Mouse (Mus musculus) thymus, adult 18-20 months (tissue): ENCODE measurements around the gene Igfbp2.

Source experiments
- DNase-seq, 2 experiments: peaks; one replicate each; pipeline ENCODE4 v3.0.0; 2022; ENCODE audit warnings: mixed read lengths in 2 of 2

The Igfbp2 gene

DNA sequence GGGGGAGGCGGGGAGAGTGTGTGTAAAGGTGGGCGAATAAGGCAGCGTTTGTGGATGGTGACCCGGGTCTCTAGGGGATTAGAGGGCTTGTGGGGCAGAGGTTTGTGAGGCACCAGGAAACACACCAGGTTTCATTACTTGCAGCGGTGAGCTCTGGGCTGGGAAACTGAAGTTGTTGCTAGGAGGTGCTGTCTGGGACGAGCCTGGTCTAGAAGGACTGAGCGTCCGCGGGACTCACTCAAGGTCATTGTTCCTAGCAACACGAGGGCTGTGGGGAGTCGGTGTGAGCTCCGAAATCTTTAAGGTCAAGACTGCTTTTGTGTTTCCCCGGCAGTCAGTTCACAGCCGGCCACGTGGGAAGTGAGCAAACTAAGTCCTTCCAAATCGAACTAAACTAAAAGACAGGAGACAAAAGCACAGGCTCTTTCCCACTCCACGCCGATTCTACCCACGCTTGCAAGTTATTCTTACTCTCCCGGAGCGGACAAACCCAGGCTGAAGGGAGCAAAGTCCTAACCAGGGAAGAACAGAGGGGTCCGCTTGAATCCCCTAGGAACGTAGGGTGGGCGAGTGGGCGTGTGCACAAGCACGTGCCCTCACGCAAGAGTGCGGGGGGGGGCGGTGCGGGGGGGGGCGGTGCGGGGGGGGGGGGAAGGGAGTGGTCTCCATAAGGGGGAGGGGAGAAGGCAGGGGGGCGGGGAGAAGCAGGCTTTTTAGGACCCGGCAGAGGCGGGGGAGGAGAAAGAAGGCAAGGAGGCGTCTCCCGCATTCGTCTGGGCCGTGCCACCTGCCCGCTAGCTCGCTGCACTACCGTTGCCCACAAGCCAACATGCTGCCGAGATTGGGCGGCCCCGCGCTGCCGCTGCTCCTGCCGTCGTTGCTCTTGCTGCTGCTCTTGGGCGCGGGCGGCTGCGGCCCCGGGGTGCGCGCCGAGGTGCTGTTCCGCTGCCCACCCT, at the start of gene Igfbp2:
TSS of gene Igfbp2 (plus strand) at position 753 of the 956 bp plus-strand sequence.
- DNase-seq, result no peak

DNA sequence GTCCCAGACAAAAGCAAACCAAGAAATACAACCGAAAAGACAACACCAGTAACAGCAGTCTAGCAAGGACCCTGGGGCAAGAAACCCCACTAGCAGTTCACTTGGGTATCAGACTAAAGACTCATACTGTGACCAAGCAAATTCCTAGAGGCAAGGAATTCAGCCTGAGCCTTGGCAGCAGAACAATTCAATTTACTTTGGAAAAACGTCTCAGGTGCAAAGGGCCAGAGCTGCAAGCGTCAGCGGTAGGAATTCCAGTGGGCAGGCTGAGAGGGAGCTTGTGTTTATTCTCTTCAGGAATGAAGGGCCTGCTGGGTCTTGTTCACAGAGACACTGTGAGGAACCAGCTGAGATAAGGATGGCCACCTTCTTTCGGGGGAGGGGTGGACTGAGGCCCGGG, 45.5 kb upstream of the Igfbp2 start:
- no peak for DNase-seq

DNA sequence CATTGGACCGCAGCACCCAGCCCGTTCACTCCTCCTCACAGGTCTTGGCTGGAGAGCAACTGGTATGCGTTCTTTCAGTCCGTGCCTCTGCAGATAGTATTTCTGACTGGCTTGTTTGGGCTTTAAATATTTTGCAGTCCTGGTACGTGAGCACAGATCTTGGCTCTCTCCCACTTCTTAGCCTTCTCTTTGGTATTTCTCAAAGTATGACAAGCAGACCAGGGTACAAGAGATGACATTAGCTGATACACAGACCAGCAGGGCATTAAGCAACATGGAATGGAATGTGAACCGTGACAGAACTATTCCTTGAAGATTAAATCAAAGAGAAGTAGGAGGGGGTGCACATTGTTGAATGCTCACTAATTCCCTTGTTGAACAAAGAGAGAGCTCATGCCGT, 43.6 kb upstream of the Igfbp2 start:
- no peak for DNase-seq

DNA sequence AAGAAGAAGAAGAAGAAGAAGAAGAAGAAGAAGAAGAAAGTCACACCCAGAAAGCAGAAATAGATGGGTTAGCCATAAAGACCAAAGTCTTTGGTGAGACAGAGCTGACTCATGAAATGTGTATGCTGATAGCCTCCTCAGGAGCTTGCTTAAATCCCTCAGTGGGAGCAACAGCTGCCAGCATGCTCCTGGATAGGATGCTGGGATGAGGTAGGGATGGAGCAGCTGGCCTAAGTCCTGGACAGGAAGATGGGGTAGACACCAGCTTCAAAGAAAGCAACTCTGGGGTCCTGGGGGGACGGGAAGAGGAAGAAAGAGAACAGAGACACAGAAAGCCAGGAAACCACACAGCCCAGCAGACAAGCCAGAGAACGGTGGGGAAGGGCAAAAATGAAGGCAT, 41.0 kb upstream of the Igfbp2 start:
- no peak for DNase-seq

DNA sequence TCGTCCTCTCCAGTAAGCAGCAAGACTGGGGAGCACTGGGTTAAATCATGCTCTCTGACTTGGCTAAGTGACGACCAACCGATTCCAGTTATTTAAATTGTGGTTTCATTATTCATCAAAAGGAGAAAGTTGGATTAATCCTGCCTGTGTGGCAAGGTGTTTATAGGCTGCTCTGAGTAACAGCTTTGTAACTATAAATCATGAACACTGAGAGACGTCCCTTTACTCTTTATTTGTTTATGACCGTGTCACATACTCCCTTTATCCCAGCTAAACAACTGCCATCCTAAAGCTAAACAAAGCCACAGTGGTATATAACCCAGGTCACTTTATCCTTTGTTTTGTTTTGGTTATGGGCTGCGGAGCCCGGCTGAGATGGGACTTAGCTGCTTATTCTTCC, 40.3 kb upstream of the Igfbp2 start:
- DNase-seq, result no peak

DNA sequence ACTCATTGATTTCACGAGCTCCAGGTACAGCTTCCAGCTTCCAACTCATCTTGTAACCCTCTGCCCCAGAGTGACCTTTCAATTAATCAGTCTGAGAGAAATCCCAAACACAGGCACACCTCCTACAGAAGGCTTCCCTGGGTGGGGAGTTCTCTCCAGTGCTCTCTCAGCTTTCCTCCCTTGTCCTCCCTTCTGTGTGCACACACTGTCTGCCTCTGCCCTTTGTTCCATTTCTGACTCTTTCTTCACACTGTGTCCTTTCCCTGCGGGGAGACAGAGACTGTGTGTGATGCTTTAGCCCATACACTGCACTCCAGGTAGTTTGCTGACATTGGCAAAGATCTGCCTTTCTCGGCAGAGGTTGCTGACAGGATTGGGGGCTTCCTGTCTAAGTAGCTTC, 33.6 kb upstream of the Igfbp2 start:
- DNase-seq, result no peak

DNA sequence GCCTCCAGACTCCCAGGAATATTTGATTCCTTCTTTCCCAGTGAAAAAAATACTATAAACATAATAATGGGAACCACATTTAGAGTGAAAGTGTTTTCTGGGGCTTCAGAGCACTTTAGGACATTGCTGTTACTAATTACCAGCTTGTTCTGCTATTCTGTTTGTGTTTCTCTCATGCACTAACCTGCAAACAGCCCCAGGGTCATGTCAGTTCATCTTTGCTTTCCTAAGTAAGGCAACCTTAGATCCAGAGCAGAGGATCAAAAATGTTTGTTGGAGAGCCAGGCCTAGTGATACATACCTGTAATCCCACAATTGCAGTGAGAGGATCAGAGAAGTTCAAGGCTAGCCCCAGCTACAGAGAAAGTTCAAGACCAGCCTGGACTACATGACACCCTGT, 32.6 kb upstream of the Igfbp2 start:
- no peak for DNase-seq

DNA sequence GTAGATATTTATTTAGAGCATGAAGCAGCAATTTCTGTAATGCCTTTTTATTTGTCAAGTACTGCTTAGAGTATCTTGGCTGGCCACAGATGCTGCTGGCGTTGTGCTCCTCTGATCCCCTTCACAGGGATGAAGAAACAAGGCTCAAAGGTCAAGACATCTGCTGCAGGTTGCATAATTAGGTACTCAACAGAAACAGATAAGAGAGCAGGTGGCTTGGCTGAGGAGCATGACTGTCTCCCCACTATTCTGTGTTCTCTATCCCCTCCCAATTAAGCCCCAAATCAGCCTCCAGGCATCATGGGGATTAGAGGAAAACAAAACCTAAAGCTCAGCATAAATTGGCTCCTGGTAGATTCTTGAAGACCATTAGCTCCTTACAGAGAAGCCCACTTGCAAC, 32.0 kb upstream of the Igfbp2 start:
- DNase-seq, result no peak

DNA sequence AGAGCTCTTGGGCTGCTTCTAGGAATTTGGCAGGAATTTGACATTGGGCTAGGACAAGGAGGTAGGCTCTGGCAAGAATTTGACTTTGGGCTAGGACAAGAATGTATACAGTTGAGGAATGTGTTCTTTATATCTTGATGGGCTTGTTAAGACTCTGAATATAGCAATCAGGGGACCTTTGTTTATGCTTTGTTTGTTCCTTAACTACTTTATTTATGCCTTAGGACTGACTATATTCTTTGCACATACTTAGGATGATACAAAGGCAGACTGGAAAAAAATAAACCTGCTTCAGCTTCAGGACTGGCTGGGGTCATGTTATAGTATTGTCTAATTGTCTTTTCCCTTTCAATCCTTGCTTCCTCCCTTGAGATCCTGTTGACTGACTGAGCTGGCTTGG, 31.1 kb upstream of the Igfbp2 start:
- no peak for DNase-seq

DNA sequence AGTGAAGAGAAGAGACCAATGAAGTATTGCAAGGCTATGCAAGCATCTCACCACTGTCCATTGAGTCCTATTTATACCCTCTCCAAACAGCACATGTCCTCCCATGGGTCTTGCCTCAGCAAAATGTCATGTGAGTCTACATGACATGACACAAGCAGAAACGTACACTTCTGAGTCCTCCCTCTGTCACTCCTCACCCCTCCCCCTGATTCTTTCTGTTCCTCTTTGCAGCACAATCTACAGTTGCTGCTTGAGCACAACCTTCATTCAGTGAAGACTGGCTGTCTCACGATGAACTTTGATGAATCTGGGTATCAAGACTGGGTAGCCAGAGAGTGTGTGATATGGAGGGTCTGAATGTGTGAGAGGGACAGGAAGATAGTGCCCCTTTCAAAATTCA, 28.2 kb upstream of the Igfbp2 start:
- DNase-seq, result no peak

DNA sequence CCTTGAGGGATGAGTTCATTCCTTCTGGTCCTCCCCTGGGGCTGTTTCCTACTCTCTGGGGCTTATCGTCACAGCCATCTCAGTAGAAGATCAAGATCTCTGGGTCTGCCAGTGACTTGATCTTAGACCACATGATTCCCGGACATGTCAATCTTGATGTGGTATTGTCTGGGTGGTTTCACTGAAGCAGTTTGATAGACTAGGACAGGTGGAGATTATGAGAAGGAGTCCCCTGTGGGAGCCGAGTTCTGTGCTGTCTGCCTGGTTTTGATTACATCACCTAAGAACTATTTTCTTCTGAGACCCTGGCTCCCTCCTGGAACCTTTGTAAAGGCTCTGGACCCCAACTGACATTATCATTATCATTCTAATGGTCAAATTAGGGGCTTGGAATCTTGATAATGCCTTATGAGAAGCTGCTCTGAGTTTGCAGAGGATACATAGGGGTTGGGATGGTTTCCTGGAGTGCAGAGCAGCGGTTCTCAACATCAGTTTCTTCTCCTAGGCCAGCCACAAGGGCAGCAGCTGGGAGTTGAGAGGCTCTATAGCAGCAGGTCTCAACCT, 27.1 kb upstream of the Igfbp2 start:
- DNase-seq, result no peak

DNA sequence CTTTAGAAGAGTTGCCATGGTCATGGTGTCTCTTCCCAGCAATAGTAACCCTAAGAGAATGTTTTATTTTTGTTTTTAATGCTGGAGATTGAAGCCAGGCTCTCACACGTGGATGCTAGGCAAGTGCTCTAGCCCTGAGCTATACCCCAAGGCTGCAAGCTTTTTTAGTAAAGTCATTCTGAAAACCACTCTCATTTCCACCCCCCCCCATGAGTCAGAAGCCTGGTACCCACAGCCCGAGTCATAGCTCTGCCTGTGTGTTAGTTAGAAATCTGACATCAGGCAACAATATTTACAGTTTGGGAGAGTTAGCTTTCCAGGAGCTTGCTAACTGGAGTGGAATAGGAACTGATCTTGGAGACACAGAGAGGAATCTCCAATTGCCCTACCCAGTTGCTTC, 25.9 kb upstream of the Igfbp2 start:
- no peak for DNase-seq

DNA sequence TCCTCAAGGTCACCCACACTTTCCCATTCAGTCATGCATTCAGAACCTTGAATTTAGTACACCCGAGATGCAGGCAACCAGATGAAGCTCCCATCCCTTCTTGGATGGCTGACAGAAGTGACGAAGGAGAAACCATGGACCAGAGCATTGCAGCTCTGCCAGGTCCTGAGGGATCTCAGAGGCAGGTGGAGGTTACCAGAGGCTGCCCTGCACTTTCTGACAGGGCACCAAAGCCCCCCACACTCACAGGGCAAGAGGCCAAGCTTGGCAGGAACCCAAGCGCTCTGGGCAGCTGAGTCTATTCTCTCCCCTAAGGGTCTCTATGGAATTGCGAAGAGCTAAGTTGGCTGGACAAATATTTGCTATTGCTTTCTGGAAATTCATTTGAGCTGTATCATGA, 20.3 kb upstream of the Igfbp2 start:
- DNase-seq, result no peak

DNA sequence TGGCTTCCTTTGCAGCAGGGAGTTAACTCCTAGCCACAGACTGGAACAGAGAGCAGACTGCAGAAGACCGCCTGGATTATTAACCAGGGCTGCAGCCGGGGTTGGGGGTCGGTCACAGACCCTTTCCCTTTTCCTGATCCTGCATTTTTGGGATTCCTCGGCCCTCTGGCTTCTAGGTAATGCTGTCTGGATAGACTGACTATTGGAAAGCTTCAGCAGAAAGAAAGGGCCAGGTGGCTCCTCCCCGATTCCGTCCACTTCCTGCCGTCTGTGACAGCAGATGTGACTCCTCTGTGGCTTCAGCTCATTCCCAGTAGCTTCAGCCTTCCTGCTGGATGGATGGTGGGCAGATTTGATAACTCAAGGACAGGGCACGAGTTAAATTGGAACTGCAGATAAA, 19.3 kb upstream of the Igfbp2 start:
- no peak for DNase-seq

DNA sequence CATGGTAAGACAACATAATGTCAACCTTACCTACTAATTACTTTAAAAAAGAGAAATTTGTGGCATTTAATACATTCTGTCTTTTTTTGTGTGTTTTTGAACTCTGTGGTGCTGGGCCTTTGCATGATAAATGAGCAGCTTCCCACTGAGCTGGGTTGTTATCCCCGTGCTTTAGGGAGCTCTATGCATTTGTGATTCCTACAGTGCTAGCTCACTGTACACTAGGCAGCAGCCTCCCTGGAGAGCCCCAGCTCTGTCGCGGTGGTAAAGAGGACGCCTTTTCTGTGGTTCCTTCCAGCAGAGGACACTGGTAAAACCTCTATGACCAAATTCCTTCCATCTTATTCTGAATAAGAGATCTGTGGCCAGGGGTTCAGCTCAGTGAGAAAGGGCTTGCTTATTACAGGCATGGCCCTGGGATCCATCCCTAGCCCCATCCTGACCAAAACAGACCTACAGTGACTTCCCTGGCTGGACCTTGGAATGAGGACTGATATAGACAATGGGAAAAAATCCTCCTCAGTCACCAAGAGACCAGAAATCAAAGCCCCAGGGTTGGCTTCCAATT, 18.7 kb upstream of the Igfbp2 start:
- DNase-seq, result no peak

DNA sequence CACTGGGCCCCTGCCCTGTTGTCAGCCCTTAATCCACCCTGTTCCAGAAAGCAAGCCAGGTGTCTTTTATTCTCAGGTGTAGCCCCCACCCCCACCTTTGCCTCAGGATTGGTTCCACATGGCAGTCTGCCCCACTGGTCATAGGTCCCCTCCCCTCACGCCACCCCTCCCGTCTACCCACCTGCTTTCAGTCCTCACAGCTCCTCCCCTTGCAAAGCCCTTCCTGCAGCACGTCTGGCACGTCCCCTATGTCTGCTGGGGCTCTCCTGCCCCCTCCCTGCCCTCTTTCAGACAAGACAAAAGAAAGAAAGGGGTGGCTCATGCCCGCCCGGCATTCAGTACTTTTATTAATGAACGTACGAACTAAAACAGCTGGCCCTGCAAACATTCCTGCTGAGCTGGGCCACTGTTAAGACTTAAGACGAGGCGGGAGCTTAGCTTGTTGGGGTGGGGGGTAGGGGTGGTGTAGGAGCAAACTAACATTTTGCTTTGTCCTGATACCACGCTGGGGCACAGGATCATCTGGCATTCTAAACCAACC, 18.2 kb upstream of the Igfbp2 start:
- DNase-seq, result no peak

DNA sequence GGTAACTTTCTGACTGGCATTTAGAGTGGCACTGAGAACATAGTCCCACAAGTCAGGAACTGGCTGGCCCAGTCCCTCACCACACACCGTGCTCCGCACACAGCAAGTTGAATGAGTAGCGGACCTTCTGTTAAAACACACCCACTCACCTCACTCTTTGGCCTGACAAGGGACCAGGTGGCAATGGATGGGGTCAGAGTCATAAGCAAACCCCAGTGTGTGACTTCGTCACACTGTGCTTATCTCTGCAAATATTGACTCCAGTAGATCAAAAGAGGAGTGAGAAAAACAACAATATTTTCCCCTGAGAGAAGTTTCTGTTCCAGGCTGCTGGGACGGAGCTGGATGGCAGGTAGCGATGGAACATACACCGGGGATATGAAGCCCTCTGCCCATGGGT, 15.0 kb upstream of the Igfbp2 start:
- no peak for DNase-seq

DNA sequence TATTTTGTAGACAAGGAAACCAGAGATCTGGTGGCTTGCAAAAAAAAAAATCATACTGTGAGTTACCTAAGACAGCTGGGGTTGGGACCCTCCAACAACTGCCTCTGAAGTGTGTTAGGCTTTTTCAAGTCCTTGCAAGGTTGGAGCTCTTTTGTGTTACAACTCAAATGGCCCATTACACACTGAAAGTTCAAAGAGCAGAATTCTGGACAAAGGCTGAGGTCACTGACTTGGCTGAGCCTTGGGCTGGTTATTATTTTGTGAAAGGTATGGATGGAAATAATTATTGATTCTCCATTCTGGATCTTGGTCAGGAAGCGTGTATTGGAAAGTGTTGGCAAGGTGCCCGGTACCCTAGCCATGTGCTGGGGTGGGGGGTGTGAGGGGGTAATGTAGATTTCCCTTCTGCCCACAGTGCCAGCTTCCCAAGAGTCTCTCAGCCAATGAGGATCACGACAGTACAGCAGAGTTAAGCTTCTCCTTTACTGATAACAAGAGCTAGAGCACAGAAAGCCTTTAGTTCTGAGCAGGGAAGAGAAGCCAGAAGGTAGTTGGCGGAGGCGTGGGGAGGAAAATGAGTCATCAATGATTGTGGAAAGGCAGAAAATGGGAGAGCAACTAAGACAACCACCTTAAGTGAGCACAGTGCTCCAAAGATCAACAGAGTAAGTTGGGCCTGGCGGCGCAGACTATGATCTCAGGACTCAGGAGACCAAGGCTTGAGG, 14.2 kb upstream of the Igfbp2 start:
- DNase-seq, result no peak

DNA sequence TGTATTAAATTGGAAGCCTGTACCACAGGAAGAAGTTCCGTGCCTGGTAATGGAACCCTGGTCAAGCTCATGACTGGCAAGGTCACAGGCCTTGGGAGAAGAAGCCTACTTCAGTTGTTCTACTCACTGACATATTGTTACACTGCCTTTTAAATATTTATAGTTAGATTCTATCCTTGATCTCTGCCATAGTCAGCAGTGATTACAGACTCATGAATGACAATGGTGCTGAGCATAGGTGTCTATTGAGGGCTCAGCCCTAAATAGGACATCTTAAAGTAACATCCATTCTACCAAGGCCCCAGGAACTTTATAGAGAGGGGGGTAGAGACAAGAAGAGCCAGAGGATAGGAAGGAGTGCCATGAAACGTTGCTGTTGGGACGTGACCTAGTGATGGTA, 13.2 kb upstream of the Igfbp2 start:
- no peak for DNase-seq

DNA sequence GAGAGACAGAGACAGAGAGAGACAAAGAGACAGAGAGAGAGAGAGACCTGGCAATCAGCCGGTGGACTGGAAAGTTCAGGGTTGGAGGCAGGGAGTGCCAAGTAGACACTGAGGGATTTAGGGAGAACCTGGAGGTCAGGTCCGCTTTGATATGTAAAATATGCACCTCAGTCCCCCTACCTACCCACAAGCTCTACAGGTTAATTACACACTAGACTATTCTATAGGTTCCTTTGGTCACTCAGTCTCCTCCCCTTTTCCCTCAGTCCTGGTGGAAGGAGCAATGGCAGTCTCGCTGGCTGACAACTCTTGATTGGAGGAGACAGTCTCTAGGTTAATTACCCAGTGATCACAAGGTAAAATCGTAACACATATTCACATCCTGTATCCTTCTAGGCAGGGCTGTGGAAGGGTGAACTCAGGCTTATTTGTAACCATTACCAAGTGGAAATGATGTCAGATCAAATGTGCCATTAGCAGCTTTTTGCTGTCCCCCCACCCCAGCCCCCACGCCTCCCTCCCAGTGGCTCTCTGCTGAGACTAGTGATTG, 11.1 kb upstream of the Igfbp2 start:
- no peak for DNase-seq

DNA sequence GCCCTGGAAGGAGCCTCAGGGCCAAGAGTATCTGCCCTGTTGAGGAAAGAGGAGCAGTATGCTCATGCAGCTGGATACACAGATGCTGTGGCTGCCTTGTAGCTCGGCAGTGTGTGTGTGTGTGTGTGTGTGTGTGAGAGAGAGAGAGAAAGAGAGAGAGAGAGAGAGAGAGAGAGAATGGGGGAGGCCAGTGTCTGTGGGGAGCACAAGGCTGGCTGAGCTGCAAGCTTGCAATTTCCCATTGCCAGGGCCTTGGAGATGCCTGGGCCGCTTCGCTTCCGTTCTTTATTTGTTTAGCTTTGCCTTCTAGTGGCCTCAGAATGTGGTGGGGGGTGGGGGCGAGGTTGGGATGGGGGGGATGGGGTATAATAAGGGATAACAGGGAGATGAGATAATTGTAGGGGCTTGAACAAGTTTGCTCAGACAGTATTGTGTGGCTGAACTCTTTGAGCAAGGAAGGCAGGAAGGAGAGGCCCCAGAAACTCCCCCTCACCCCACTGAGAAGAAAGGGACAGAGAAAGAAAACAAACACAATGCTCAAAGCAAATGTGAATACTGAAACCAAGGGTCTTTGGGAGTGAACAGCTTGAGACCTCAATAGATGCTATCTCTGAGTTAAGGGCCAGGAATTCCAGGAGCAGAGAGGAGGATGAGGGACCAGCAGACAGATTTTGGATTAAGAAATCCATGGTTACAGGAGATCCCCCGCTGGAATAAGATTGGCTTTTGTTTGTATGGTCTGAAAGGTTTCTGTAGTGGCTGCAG, 10.5 kb upstream of the Igfbp2 start:
- no peak for DNase-seq

DNA sequence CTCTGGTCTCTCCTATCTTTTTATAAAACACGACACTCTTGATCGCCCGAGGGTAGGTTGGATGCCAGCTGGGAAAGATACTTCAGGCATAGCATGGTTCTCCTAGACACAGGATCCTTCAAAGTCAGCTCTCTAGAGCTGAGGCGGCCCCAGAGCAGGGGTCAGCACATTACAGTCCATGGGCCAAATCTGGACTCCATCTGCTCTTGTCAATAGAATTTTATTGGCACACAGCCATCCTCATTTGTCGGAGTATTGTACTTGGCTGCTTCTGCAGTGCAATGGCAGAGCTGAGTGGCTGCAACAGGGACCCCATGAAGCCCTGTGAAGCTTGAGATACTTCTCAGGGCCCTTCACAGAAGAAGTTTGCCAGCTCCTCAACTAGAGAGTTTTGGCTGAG, 9.1 kb upstream of the Igfbp2 start:
- no peak for DNase-seq
